Comparison of ENCODE assay signal across 11 mouse cellular contexts in genomic region chr13:90923617-90924016, GRCm38 (mm10). TPM values are rescaled to one million over a fixed set of nuclear protein-coding genes. Genes with fewer than 3 reads are reported as not detected.
A peak's percentile ranks its signal among the peaks of the same experiment; 100 is the strongest.
DNase-seq lines count a peak whose midpoint lies in the region; ATAC-seq and TF ChIP-seq lines count a peak whose summit lies in the region.
"Not testable (repeated sequence)": the region's sequence is repeated elsewhere in the genome, so short reads cannot be mapped to it uniquely, and the experiment has no call there.
"Had no signal": no experiment of that assay in that cellular context is flagged by ENCODE, and none has a peak within 500 bp of the region (broad histone marks: within the 10 kb centered on the region; RNA-seq: fewer than 3 reads in every experiment).

No protein-coding gene starts in this region.

- H3K9ac ChIP-seq in forebrain, embryonic 12.5 days, result peak overlapping the region; percentile 87
- peak overlapping the region; percentile 97 for H3K9ac ChIP-seq in heart, embryonic 16.5 days (ENCODE audit: low read length)
- peak overlapping the region; percentile 98 for H3K9ac ChIP-seq in intestine, postnatal 0 days (ENCODE audit: low read depth, low read length)
- H3K9ac ChIP-seq in liver, adult 2 months (ENCODE audit: low read depth, low read length), result peak overlapping the region; percentile 91
- H3K9ac ChIP-seq in neural tube, embryonic 14.5 days (replicated peaks; ENCODE audit: low read depth, low read length), result peak overlapping the region; percentile 88

- H3K27me3 ChIP-seq in cerebellum, adult 2 months (ENCODE audit: control insufficient read depth, insufficient read depth, low read length); forebrain, embryonic 12.5 days; heart, embryonic 16.5 days (ENCODE audit: control insufficient read depth, insufficient read depth, low read length); intestine, postnatal 0 days (replicated peaks; ENCODE audit: control insufficient read depth, insufficient read depth, low read length); liver, adult 2 months (ENCODE audit: control insufficient read depth, insufficient read depth, low read length); megakaryocyte, embryonic 14.5 days (replicated peaks); neural tube, embryonic 14.5 days (ENCODE audit: control insufficient read depth, insufficient read depth, low read length): not testable (repeated sequence)

- H3K4me3 ChIP-seq in cerebellum, adult 2 months (replicated peaks; ENCODE audit: insufficient read depth, low read depth, low read length), result peak overlapping the region; percentile 99
- H3K4me3 ChIP-seq in forebrain, embryonic 12.5 days (replicated peaks), result peak overlapping the region; percentile 87
- H3K4me3 ChIP-seq in heart, embryonic 16.5 days (ENCODE audit: low read length), result peak overlapping the region; percentile 97
- peak overlapping the region; percentile 98 for H3K4me3 ChIP-seq in intestine, postnatal 0 days (ENCODE audit: low read depth, low read length)
- peak overlapping the region; percentile 85 for H3K4me3 ChIP-seq in liver, adult 2 months (ENCODE audit: insufficient read depth, low read depth, low read length)
- peak overlapping the region; percentile 96 for H3K4me3 ChIP-seq in megakaryocyte, embryonic 14.5 days (replicated peaks)
- peak overlapping the region; percentile 82 for H3K4me3 ChIP-seq in neural tube, embryonic 14.5 days (ENCODE audit: low read depth, low read length)

- peaks cover 39% of the 10 kb centered on the region for H3K36me3 ChIP-seq in forebrain, embryonic 12.5 days (replicated peaks)
- peaks cover 22% of the 10 kb centered on the region for H3K36me3 ChIP-seq in heart, embryonic 16.5 days (ENCODE audit: control insufficient read depth, insufficient read depth)
- peaks cover 22% of the 10 kb centered on the region for H3K36me3 ChIP-seq in intestine, postnatal 0 days (ENCODE audit: control insufficient read depth, insufficient read depth)
- H3K36me3 ChIP-seq in liver, adult 2 months (ENCODE audit: control insufficient read depth, insufficient read depth, low read length), result peaks cover 17% of the 10 kb centered on the region
- peaks cover 32% of the 10 kb centered on the region for H3K36me3 ChIP-seq in megakaryocyte, embryonic 14.5 days (replicated peaks; ENCODE audit: low read length)
- peaks cover 24% of the 10 kb centered on the region for H3K36me3 ChIP-seq in neural tube, embryonic 14.5 days (ENCODE audit: control insufficient read depth, insufficient read depth, low read length)

- H3K4me2 ChIP-seq in forebrain, embryonic 12.5 days, result peak overlapping the region; percentile 61
- H3K4me2 ChIP-seq in heart, embryonic 16.5 days (ENCODE audit: low read depth, low read length), result peak overlapping the region; percentile 80
- peak overlapping the region; percentile 70 for H3K4me2 ChIP-seq in intestine, postnatal 0 days (replicated peaks; ENCODE audit: low read depth)
- peak overlapping the region; percentile 76 for H3K4me2 ChIP-seq in neural tube, embryonic 14.5 days (ENCODE audit: low read depth, low read length)

- H3K4me1 ChIP-seq in cerebellum, adult 2 months (ENCODE audit: control insufficient read depth, insufficient read depth, low read length); forebrain, embryonic 12.5 days; heart, embryonic 16.5 days (ENCODE audit: control insufficient read depth, insufficient read depth, low read length); intestine, postnatal 0 days (replicated peaks; ENCODE audit: control insufficient read depth, insufficient read depth, low read length); liver, adult 2 months (ENCODE audit: control insufficient read depth, insufficient read depth, low read length); megakaryocyte, embryonic 14.5 days; neural tube, embryonic 14.5 days (ENCODE audit: control insufficient read depth, insufficient read depth, low read length): not testable (repeated sequence)

- H3K27ac ChIP-seq in cerebellum, adult 2 months (ENCODE audit: insufficient read depth, low read length), result 0 out of 2 replicates have a peak overlapping the region, but pooled peaks have one; percentile 85
- H3K27ac ChIP-seq in forebrain, embryonic 12.5 days; neural tube, embryonic 14.5 days (ENCODE audit: low read depth, low read length): not testable (repeated sequence)
- H3K27ac ChIP-seq in heart, embryonic 16.5 days (ENCODE audit: low read length), result peak overlapping the region; percentile 86
- peak overlapping the region; percentile 78; the same call in 1 of the 2 replicates for H3K27ac ChIP-seq in intestine, postnatal 0 days (ENCODE audit: low read depth, low read length)
- H3K27ac ChIP-seq in liver, adult 2 months (replicated peaks; ENCODE audit: insufficient read depth, low read depth, low read length), result peak overlapping the region; percentile 77

- H3K9me3 ChIP-seq in forebrain, embryonic 12.5 days; heart, embryonic 16.5 days (replicated peaks; ENCODE audit: control insufficient read depth, low read length); intestine, postnatal 0 days (ENCODE audit: control insufficient read depth); megakaryocyte, embryonic 14.5 days; neural tube, embryonic 14.5 days (ENCODE audit: control insufficient read depth, low read length): not testable (repeated sequence)

- TF ChIP-seq POLR2A in cerebellum, adult 2 months (IDR thresholded peaks at IDR 0.05; ENCODE audit: borderline replicate concordance, insufficient read depth, low read length); liver, adult 2 months (IDR thresholded peaks at IDR 0.05; ENCODE audit: extremely low read depth, insufficient read depth, low read length): not testable (repeated sequence)

- not testable (repeated sequence) for H3K79me2 ChIP-seq in liver, adult 2 months (ENCODE audit: control insufficient read depth, insufficient read depth, low read length)

- not testable (repeated sequence) for ATAC-seq in forebrain, embryonic 12.5 days (ENCODE audit: low FRiP score); intestine, postnatal 0 days; neural tube, embryonic 14.5 days (ENCODE audit: low read depth)
- ATAC-seq in heart, embryonic 16.5 days (replicated peaks; ENCODE audit: extremely low read depth, insufficient read depth, low FRiP score), result peak; percentile 2; the same call in 1 of the 2 replicates

- peak; percentile 35 for DNase-seq in A20 (ENCODE audit: low read depth, low spot score)
- not testable (repeated sequence) for DNase-seq in cerebellum, adult 2 months; liver, adult 2 months (ENCODE audit: extremely low read depth, low read depth, low spot score)

- TF ChIP-seq CTCF in cerebellum, adult 2 months (IDR thresholded peaks at IDR 0.05; ENCODE audit: borderline replicate concordance, insufficient read depth, low read depth, low read length); intestine, postnatal 0 days (IDR thresholded peaks at IDR 0.05; ENCODE audit: low read depth); liver, adult 2 months (IDR thresholded peaks at IDR 0.05; ENCODE audit: low read depth, low read length): not testable (repeated sequence)

- under 1% methylated on average over 13 of the region's 13 CpGs for WGBS in cerebellum, adult 2 months
- under 1% methylated on average over 13 of the region's 13 CpGs for WGBS in forebrain, embryonic 12.5 days
- WGBS in heart, embryonic 16.5 days, result under 1% methylated on average over 13 of the region's 13 CpGs
- WGBS in intestine, postnatal 0 days, result 1% methylated on average over 13 of the region's 13 CpGs
- WGBS in liver, adult 2 months, result 0% methylated on average over 13 of the region's 13 CpGs
- WGBS in neural tube, embryonic 14.5 days, result under 1% methylated on average over 13 of the region's 13 CpGs

RNA-seq across cellular contexts. Expression of gene Rps23, which starts 0.9 kb away (rescaled TPM):
- 357 and 409 TPM in 2 replicates for polyA plus RNA-seq in cerebellum, adult 2 months (2012; rRNA removed)
- polyA plus RNA-seq in forebrain, embryonic 12.5 days (2016; fragmentation: Nextera tagmentation; extraction: Ambion mirVana), result 198 and 203 TPM in 2 replicates
- polyA plus RNA-seq in heart, embryonic 16.5 days (2015; fragmentation: Nextera tagmentation; extraction: Ambion mirVana), result 80.5 and 93.9 TPM in 2 replicates
- polyA plus RNA-seq in intestine, postnatal 0 days (2015; fragmentation: Nextera tagmentation; extraction: Ambion mirVana), result 200 and 221 TPM in 2 replicates
- 305 and 309 TPM in 2 replicates for total RNA-seq in liver, adult 2 months (2014; rRNA removed)
- 76.5 and 79.3 TPM in 2 replicates for polyA plus RNA-seq in liver, adult 2 months (2012; rRNA removed)
- polyA plus RNA-seq in megakaryocyte, embryonic 14.5 days (2012; ENCODE audit: insufficient read depth, low replicate concordance), result 299 and 3,083 TPM in 2 replicates
- polyA plus RNA-seq in neural tube, embryonic 14.5 days (2014; fragmentation: Nextera tagmentation; extraction: Ambion mirVana), result 132 and 134 TPM in 2 replicates

RNA-seq across cellular contexts. Expression of gene Atp6ap1l, which starts 18.5 kb away (rescaled TPM):
- polyA plus RNA-seq in cerebellum, adult 2 months (2012; rRNA removed), result 13.3 and 14.2 TPM in 2 replicates
- polyA plus RNA-seq in forebrain, embryonic 12.5 days (2016; fragmentation: Nextera tagmentation; extraction: Ambion mirVana), result 0.87 and 1.2 TPM in 2 replicates
- polyA plus RNA-seq in heart, embryonic 16.5 days (2015; fragmentation: Nextera tagmentation; extraction: Ambion mirVana), result 0.39 and 0.87 TPM in 2 replicates
- polyA plus RNA-seq in intestine, postnatal 0 days (2015; fragmentation: Nextera tagmentation; extraction: Ambion mirVana), result not detected in 2 replicates
- not detected in 2 replicates for total RNA-seq in liver, adult 2 months (2014; rRNA removed)
- polyA plus RNA-seq in liver, adult 2 months (2012; rRNA removed), result not detected in 2 replicates
- 6.0 TPM in 1 of 2 replicates, not detected in the other for polyA plus RNA-seq in megakaryocyte, embryonic 14.5 days (2012; ENCODE audit: insufficient read depth, low replicate concordance)
- polyA plus RNA-seq in neural tube, embryonic 14.5 days (2014; fragmentation: Nextera tagmentation; extraction: Ambion mirVana), result 0.47 and 0.49 TPM in 2 replicates
- total RNA-seq: gastrocnemius, postnatal 4 days; monocyte, adult 5-6 weeks had no signal
- polyA plus RNA-seq: inflammation-experienced regulatory T-cells, adult 6 months had no signal
